Mouse (Mus musculus): ENCODE results near the gene Tacr2. TPM values are rescaled to one million over a fixed set of nuclear protein-coding genes. Genes with fewer than 3 reads are reported as not detected.
A peak's percentile ranks its signal among the peaks of the same experiment; 100 is the strongest.

Gene Tacr2
- polyA plus RNA-seq, 1 experiment from 2014 or later, result not detected

GRCm38 (mm10) chr10:62221647-62222046, 30.6 kb upstream of the Tacr2 start:
- H3K9ac ChIP-seq, result no peak overlapping the region
- no peak overlapping the region for H3K27ac ChIP-seq
- no peak overlapping the region for H3K4me3 ChIP-seq
- 78% methylated on average over 2 of the region's 2 CpGs for WGBS
- H3K27me3 ChIP-seq, result no peaks in the 10 kb centered on the region
- H3K9me3 ChIP-seq, result no peaks in the 10 kb centered on the region
- H3K4me1 ChIP-seq, result peaks cover 9% of the 10 kb centered on the region; the same call in 1 of the 2 replicates
- no peaks in the 10 kb centered on the region for H3K36me3 ChIP-seq
- no peak overlapping the region for H3K4me2 ChIP-seq
- ATAC-seq (ENCODE audit: insufficient number of reproducible peaks, insufficient read depth, low FRiP score, low TSS enrichment, low read depth), result no peak

- Histone ChIP-seq H3K9me3 (no peaks in the 10 kb centered on the region), H3K36me3 (no peaks in the 10 kb centered on the region), H3K4me1 (peaks cover 9% of the 10 kb centered on the region; the same call in 1 of the 2 replicates), H3K4me3 (no peak overlapping the region), H3K9ac (no peak overlapping the region), H3K4me2 (no peak overlapping the region), H3K27ac (peak overlapping the region; percentile 39; the same call in 1 of the 2 replicates), H3K27me3 (no peaks in the 10 kb centered on the region)
- ATAC-seq (ENCODE audit: insufficient number of reproducible peaks, insufficient read depth, low FRiP score, low TSS enrichment, low read depth), result no peak
- 71% methylated on average over 17 of the region's 17 CpGs for whole genome bisulfite sequencing
These were observed 29.5 kb upstream of the Tacr2 start for GRCm38 (mm10) chr10:62222777-62223176.

- 61% methylated on average over 6 of the region's 6 CpGs for WGBS
- H3K27ac ChIP-seq, result no peak overlapping the region
These were observed 28.0 kb upstream of the Tacr2 start for GRCm38 (mm10) chr10:62224231-62224630.

GRCm38 (mm10) chr10:62225839-62226238, 26.4 kb upstream of the Tacr2 start:
- no peak for ATAC-seq (ENCODE audit: insufficient number of reproducible peaks, insufficient read depth, low FRiP score, low TSS enrichment, low read depth)
- H3K27ac ChIP-seq, result no peak overlapping the region
- H3K36me3 ChIP-seq, result no peaks in the 10 kb centered on the region
- H3K27me3 ChIP-seq, result peaks cover 6% of the 10 kb centered on the region
- no peak overlapping the region for H3K4me2 ChIP-seq
- peaks cover 17% of the 10 kb centered on the region for H3K4me1 ChIP-seq
- WGBS, result 39% methylated on average over 7 of the region's 7 CpGs
- no peak overlapping the region for H3K4me3 ChIP-seq
- no peak overlapping the region for H3K9ac ChIP-seq
- H3K9me3 ChIP-seq, result no peaks in the 10 kb centered on the region

More at GRCm38 (mm10) chr10:62224231-62224630, 28.0 kb upstream of the Tacr2 start:
- Histone ChIP-seq H3K36me3 (no peaks in the 10 kb centered on the region), H3K4me3 (no peak overlapping the region), H3K9ac (no peak overlapping the region), H3K4me1 (peaks cover 9% of the 10 kb centered on the region), H3K27me3 (no peaks in the 10 kb centered on the region), H3K4me2 (no peak overlapping the region), H3K9me3 (no peaks in the 10 kb centered on the region)
- ATAC-seq (ENCODE audit: insufficient number of reproducible peaks, insufficient read depth, low FRiP score, low TSS enrichment, low read depth), result no peak

GRCm38 (mm10) chr10:62228126-62228525, 24.1 kb upstream of the Tacr2 start:
- Histone ChIP-seq H3K9me3 (no peaks in the 10 kb centered on the region), H3K27me3 (peaks cover 6% of the 10 kb centered on the region), H3K4me1 (peaks cover 22% of the 10 kb centered on the region), H3K4me3 (no peak overlapping the region), H3K9ac (no peak overlapping the region), H3K27ac (no peak overlapping the region), H3K4me2 (no peak overlapping the region), H3K36me3 (no peaks in the 10 kb centered on the region)
- 34% methylated on average over 6 of the region's 6 CpGs for WGBS
- no peak for ATAC-seq (ENCODE audit: insufficient number of reproducible peaks, insufficient read depth, low FRiP score, low TSS enrichment, low read depth)

GRCm38 (mm10) chr10:62230708-62231394, 21.4 kb upstream of the Tacr2 start, which contains the start of gene Tspan15:
Gene Tspan15, minus strand, starts transcription at chr10:62231251.
- peaks cover 18% of the 10 kb centered on the region for H3K4me1 ChIP-seq
- H3K36me3 ChIP-seq, result no peaks in the 10 kb centered on the region
- peak within 1 kb of the TSS; percentile 93 for H3K4me2 ChIP-seq
- H3K9ac ChIP-seq, result peak within 1 kb of the TSS; percentile 72
- H3K9me3 ChIP-seq, result no peaks in the 10 kb centered on the region
- peaks cover 6% of the 10 kb centered on the region for H3K27me3 ChIP-seq
- peak within 1 kb of the TSS; percentile 62 for H3K4me3 ChIP-seq
- 0 out of 2 replicates have a peak within 1 kb of the TSS, but pooled peaks have one; percentile 48 for H3K27ac ChIP-seq
- ATAC-seq (ENCODE audit: insufficient number of reproducible peaks, insufficient read depth, low FRiP score, low TSS enrichment, low read depth), result peak; percentile 93
- WGBS, result under 1% methylated on average over 59 of the region's 59 CpGs

- Histone ChIP-seq H3K4me3 (peak overlapping the region; percentile 62), H3K4me2 (peak overlapping the region; percentile 93), H3K27ac (0 out of 2 replicates have a peak overlapping the region, but pooled peaks have one; percentile 48), H3K4me1 (peaks cover 13% of the 10 kb centered on the region), H3K36me3 (no peaks in the 10 kb centered on the region), H3K9ac (peak overlapping the region; percentile 72), H3K27me3 (peaks cover 6% of the 10 kb centered on the region), H3K9me3 (no peaks in the 10 kb centered on the region)
- no peak; the same call in 1 of the 2 replicates for ATAC-seq (ENCODE audit: insufficient number of reproducible peaks, insufficient read depth, low FRiP score, low TSS enrichment, low read depth)
- 2% methylated on average over 13 of the region's 13 CpGs for WGBS
These were observed 20.9 kb upstream of the Tacr2 start for GRCm38 (mm10) chr10:62231395-62231732.

- no peak for ATAC-seq (ENCODE audit: insufficient number of reproducible peaks, insufficient read depth, low FRiP score, low TSS enrichment, low read depth)
- Histone ChIP-seq H3K9ac (no peak overlapping the region), H3K4me3 (peak overlapping the region; percentile 62; the same call in 1 of the 2 replicates), H3K4me1 (peaks cover 12% of the 10 kb centered on the region), H3K27ac (no peak overlapping the region), H3K9me3 (no peaks in the 10 kb centered on the region), H3K36me3 (no peaks in the 10 kb centered on the region), H3K4me2 (peak overlapping the region; percentile 93), H3K27me3 (peaks cover 6% of the 10 kb centered on the region)
- WGBS, result 61% methylated on average over 3 of the region's 3 CpGs
These were observed 20.4 kb upstream of the Tacr2 start for GRCm38 (mm10) chr10:62231811-62232210.

GRCm38 (mm10) chr10:62236165-62236564, 16.1 kb upstream of the Tacr2 start:
- 88% methylated on average over 6 of the region's 6 CpGs for whole genome bisulfite sequencing
- H3K4me1 ChIP-seq, result 0 out of 2 replicates have a peak, but pooled peaks cover 3% of the 10 kb centered on the region
- H3K9me3 ChIP-seq, result no peaks in the 10 kb centered on the region
- H3K27me3 ChIP-seq, result no peaks in the 10 kb centered on the region
- ATAC-seq (ENCODE audit: insufficient number of reproducible peaks, insufficient read depth, low FRiP score, low TSS enrichment, low read depth), result no peak
- no peaks in the 10 kb centered on the region for H3K36me3 ChIP-seq
- H3K4me3 ChIP-seq, result no peak overlapping the region
- no peak overlapping the region for H3K27ac ChIP-seq
- no peak overlapping the region for H3K4me2 ChIP-seq
- H3K9ac ChIP-seq, result no peak overlapping the region

- 75% methylated on average over 10 of the region's 10 CpGs for WGBS
- no peak for ATAC-seq (ENCODE audit: insufficient number of reproducible peaks, insufficient read depth, low FRiP score, low TSS enrichment, low read depth)
- no peak overlapping the region for H3K4me2 ChIP-seq
- H3K9me3 ChIP-seq, result no peaks in the 10 kb centered on the region
- no peaks in the 10 kb centered on the region for H3K36me3 ChIP-seq
- no peaks in the 10 kb centered on the region for H3K4me1 ChIP-seq
- no peak overlapping the region for H3K4me3 ChIP-seq
- no peaks in the 10 kb centered on the region for H3K27me3 ChIP-seq
- no peak overlapping the region for H3K27ac ChIP-seq
- no peak overlapping the region for H3K9ac ChIP-seq
These were observed 15.0 kb upstream of the Tacr2 start for GRCm38 (mm10) chr10:62237205-62237604.

GRCm38 (mm10) chr10:62238688-62239087, 13.6 kb upstream of the Tacr2 start:
- Histone ChIP-seq H3K27me3 (no peaks in the 10 kb centered on the region), H3K27ac (no peak overlapping the region), H3K4me1 (no peaks in the 10 kb centered on the region), H3K9ac (no peak overlapping the region), H3K9me3 (no peaks in the 10 kb centered on the region), H3K4me3 (no peak overlapping the region), H3K36me3 (no peaks in the 10 kb centered on the region), H3K4me2 (no peak overlapping the region)
- WGBS, result 86% methylated on average over 3 of the region's 3 CpGs
- no peak for ATAC-seq (ENCODE audit: insufficient number of reproducible peaks, insufficient read depth, low FRiP score, low TSS enrichment, low read depth)

GRCm38 (mm10) chr10:62239270-62239669, 13.0 kb upstream of the Tacr2 start:
- H3K27ac ChIP-seq, result no peak overlapping the region
- no peaks in the 10 kb centered on the region for H3K9me3 ChIP-seq
- 40% methylated on average over 6 of the region's 6 CpGs for WGBS
- H3K27me3 ChIP-seq, result no peaks in the 10 kb centered on the region
- no peak overlapping the region for H3K4me3 ChIP-seq
- H3K4me2 ChIP-seq, result no peak overlapping the region
- H3K9ac ChIP-seq, result no peak overlapping the region
- H3K36me3 ChIP-seq, result no peaks in the 10 kb centered on the region
- ATAC-seq (ENCODE audit: insufficient number of reproducible peaks, insufficient read depth, low FRiP score, low TSS enrichment, low read depth), result no peak
- no peaks in the 10 kb centered on the region for H3K4me1 ChIP-seq
